Mouse (Mus musculus): ENCODE results near the gene Dennd1b.
A peak's percentile ranks its signal among the peaks of the same experiment; 100 is the strongest.

Gene Dennd1b

DNA sequence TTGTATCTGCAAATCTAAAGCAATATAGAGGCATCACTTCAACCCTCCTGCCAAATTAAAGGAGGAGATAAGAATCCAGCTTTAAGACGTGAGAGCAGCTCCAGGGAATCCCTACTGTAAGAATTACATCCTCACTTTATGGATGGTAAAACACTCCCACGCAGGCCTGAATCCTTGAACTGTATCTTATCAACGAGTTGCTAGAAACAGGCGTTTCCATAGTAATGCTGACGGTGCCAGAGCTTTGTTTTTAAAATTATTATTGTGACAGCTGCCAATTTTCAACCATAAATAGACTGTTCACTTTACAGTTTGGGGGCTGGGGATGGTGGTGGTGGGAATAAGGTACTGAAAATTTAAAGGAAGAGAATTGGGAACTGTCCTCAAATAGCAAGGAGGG is 239.8 kb downstream of the Dennd1b start:
- no peak for DNase-seq

DNA sequence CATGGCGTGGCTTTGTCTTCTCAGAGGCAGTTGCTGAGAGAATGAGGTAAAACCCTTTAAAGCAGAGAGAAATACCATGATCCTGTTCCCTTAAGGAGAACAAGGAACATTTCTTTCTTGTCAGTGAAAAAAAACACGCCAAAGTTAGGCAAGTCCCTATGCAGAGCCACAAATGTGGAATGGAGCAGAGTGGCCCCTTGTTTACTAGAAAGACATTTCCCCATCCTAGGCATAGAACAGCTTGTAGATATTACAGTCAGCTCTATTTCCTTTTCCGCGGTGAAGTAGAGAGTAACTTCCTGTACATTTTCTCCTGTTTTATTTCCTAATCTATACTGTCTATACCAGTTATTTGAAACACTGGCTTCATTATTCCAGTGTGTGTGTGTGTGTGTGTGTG is 243.0 kb downstream of the Dennd1b start:
- no peak for DNase-seq

DNA sequence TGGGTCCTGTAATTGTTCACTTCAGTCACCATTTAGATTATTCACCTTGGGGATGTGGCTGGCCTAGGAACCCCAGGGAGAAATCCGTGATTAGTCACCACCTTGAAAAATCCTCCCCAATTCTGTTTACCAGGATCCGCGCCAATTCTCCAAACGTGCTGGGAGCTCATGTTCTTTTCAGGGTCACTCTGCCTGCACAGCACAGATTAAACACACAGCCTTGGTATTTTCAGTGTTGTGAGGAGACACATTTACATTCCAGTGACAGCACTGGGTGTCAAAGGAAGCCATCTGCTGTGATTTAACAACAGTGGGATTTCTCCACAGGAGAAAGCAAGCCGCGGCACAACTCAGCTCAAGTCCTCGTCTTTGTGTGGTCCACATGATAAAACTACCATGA is 246.6 kb downstream of the Dennd1b start:
- DNase-seq: peak; percentile 35 to 54

DNA sequence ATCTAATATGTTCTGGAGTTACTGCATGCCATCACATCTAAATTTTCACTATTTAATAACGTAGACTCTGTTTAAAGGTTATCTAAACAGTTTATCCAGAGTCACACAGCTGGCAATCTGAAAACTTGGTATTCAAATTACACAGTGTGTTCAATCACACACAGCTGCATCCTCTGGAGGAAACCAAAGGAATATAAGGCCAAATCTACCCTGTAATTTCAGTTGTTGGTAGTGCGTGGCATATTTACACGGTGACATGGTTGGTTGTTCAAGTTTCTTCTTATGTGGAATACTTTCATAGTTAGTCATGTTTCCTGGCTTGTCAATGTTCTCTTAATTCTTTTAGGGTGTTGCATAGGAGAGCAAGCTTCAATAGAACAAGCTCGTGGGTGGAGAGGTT is 247.3 kb downstream of the Dennd1b start:
- DNase-seq: no peak

DNA sequence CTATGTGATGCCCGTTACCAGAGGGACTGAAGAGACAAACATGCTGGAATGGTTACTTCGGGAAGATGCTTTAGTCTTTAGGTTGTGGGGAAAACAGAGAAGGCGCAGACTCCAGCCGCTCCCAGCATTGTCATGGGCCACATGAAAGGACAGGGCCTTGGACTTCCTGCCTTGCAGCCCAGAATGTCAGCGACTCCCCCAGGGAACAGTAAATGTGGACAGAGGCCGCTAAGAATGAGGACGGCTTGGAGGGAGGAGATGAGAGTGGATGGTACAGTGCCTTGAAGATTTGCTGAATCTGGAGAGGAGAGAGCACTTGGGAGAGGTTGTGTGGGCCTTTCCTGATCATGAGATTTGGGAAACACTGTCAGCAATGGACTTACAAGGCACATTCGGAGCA is 252.1 kb downstream of the Dennd1b start:
- no peak for DNase-seq

DNA sequence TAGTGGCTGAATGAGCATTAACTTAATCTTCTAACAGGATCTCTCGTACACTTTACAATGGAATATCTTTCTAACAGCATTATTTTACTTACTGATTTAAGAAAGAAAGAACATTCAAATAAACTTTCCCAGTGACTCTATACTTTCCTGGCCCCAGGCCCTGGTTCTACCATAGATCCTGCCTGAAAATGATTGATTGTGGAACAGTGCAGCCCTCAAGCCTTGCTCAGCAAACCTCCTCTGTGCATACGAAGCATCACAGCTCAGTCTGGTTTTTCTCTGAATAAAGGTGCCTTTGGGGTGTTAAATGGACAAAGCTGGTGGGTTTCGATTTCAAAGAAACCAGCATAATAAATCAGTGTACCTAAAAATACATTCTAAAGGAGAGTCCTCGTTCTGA is 260.6 kb downstream of the Dennd1b start:
- no peak for DNase-seq

DNA sequence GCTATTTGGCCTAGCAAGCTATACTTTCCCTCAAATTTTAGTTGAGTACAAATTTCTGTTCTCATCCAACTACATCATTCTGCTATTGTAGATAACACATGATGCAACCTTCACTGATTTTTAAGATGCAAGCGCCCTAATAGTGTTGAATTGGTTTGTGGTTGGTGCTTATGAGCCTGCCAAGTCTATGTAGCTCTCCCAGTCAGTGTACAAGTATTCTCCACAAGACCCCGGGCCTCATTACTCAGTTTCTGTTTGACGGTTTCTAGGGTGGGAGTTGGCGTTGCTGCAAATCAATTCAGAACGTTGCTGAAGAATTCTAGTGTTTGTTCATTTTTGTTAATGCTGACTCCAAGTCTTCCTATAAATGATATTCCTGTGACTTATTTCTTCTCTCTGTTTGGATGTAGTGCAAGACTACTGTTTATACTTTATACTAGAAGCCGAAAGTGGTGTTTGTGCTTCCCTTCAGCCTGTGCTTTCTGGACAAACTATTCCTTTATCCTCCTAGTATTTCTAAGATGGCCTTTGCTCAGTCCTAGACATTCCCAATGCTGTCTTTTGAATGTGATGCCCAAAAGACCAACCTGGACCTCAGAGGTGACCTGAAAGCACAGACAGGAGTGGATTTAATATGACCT is 261.2 kb downstream of the Dennd1b start:
- no peak for DNase-seq

Measured in cerebellum, postnatal 10 days (tissue).